Mouse (Mus musculus): ENCODE measurements around the gene Vav1. TPM values are rescaled to one million over a fixed set of nuclear protein-coding genes. Genes with fewer than 3 reads are reported as not detected.
A peak's percentile ranks its signal among the peaks of the same experiment; 100 is the strongest.

Gene Vav1
- polyA plus RNA-seq, 1 experiment: 0.79 TPM

DNA sequence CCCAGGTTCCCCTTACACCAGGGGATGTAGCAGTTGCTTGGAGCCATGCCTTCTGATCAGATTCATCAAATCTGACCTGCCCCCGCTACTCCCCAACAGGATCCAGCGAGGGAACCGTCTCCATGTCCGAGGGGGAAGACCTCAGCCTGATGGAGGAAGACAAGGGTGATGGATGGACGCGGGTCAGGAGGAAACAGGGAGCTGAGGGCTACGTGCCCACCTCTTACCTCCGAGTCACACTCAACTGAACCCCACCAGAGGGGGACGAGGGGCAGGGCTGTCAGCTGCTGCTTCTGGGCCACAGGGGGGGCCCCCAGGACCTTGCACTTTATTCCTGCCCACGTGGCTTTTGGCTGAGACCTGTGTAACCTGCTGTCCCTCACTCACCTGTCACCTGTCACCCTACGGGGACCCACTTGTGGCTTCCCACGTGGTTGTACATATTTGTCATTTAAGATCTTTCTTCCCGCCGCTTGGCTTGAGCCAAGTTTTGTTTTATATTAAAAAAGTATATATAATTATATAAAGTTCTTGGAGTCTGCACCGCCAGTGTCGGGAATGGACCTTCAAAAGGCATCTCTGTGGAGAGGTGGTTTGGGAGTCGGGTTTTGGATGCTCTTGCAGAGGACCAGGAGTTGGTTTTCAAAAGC lies 15.9 kb upstream of the Vav1 start:
- H3K27ac ChIP-seq (ENCODE audit: insufficient read depth, low read length): no peak overlapping the region
- no peak overlapping the region for H3K4me3 ChIP-seq (ENCODE audit: insufficient read depth, low read length)
- no peaks in the 10 kb centered on the region for H3K4me1 ChIP-seq (ENCODE audit: control insufficient read depth, insufficient read depth, low read length)
- TF ChIP-seq CTCF (IDR thresholded peaks at IDR 0.05; ENCODE audit: borderline replicate concordance, insufficient read depth, low read length): no peak
- TF ChIP-seq POLR2A (IDR thresholded peaks at IDR 0.05; ENCODE audit: low read depth, low read length): no peak

DNA sequence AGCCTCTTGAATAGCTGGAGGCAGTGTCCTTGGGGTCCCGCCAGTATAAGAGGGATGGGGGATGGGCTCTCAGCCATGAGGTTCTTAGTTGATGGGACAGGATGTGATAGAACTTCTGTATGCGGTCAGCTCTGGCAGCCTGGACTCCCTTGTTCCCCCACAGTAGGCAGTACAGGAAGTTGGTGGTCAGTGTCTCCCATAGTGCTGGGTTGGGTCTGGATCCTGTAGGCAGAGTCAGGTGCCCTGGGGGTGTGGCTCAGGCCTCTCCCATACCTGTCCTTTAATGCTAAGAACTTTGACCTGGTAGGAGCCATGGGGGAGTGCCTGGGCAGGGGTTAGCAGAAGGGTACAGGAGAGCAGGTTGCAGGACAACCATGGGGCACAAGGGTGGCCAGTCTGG lies 14.7 kb upstream of the Vav1 start:
- TF ChIP-seq POLR2A (IDR thresholded peaks at IDR 0.05; ENCODE audit: low read depth, low read length): no peak
- no peak for TF ChIP-seq CTCF (IDR thresholded peaks at IDR 0.05; ENCODE audit: borderline replicate concordance, insufficient read depth, low read length)
- H3K4me1 ChIP-seq (ENCODE audit: control insufficient read depth, insufficient read depth, low read length): no peaks in the 10 kb centered on the region
- no peak overlapping the region for H3K4me3 ChIP-seq (ENCODE audit: insufficient read depth, low read length)
- H3K27ac ChIP-seq (ENCODE audit: insufficient read depth, low read length): no peak overlapping the region

DNA sequence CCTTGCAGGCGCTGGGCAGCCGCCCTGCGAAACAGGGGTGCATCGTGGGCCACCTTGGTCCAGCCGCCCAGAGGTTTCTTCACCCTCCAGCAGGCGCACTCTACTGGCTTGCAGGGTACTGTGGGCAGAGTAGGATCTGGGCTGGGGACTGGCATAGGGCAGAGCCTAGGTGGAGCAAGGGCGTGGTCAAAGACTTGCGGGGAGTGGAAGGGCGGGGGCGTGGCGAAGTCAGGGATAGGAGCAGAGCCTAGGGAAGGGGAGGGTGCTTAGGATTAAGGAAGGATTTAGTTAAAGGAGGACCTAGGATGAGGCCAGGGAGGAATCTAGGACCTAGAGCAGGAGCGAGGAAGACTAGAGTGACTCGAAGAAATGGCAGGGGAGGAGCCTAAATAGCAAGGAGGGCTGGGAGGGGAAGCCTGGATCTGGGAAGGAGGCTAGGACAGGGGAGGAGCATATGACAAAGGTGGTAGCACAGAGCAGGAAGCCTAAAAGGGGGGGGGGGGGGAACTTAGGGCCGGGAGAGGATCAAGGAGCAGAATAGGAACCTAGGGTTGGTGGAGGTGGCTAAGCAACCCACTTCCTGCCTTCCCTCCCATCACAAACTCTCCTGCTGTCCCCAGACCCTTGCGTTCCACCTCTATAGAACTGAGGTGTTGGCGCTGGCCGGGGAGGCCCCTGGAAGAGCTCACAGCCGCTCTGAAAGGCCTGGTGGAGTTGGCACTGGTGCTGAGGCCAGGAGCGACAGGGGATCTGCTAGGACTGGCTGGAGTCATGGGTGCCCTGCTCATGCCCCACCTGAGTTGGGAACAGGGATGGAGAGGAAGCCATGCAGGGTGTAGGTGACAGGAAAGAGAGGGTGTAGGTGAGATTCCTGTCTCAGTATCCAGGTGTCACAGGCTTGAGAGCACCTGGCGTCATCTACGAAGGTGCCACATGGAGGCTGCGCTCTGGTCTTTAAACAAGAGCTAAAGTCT lies 13.6 kb upstream of the Vav1 start:
- no peak for TF ChIP-seq POLR2A (IDR thresholded peaks at IDR 0.05; ENCODE audit: low read depth, low read length)
- TF ChIP-seq CTCF (IDR thresholded peaks at IDR 0.05; ENCODE audit: borderline replicate concordance, insufficient read depth, low read length): no peak
- H3K4me3 ChIP-seq (ENCODE audit: insufficient read depth, low read length): no peak overlapping the region
- no peak overlapping the region for H3K27ac ChIP-seq (ENCODE audit: insufficient read depth, low read length)
- H3K4me1 ChIP-seq (ENCODE audit: control insufficient read depth, insufficient read depth, low read length): no peaks in the 10 kb centered on the region

GRCm38 (mm10) chr17:57267556-57268126 lies 11.3 kb upstream of the Vav1 start:
- TF ChIP-seq CTCF (IDR thresholded peaks at IDR 0.05; ENCODE audit: borderline replicate concordance, insufficient read depth, low read length) (no peak), POLR2A (IDR thresholded peaks at IDR 0.05; ENCODE audit: low read depth, low read length) (no peak)
- Histone ChIP-seq H3K4me1 (ENCODE audit: control insufficient read depth, insufficient read depth, low read length) (no peaks in the 10 kb centered on the region), H3K27ac (ENCODE audit: insufficient read depth, low read length) (no peak overlapping the region), H3K4me3 (ENCODE audit: insufficient read depth, low read length) (no peak overlapping the region)

DNA sequence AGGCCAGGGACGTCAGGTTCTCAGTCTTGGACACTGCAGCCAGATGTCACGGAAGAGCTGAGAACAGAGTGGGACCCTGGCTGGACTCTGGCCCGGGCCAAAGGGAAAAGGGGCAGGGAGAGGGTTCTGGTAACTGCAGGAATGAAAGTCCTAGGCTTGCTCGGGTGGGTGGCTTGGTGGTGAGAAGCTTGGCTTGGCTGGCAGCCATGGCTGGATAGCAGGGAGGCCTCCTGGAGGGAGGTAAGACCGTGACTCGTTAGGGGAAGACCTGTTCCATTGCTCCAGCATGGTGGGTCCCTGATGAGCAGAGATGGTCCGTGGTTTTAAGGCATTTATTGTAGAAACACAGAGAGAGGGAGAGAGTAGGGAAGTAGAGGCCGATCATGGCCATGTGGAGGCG lies 7.6 kb upstream of the Vav1 start:
- TF ChIP-seq POLR2A (IDR thresholded peaks at IDR 0.05; ENCODE audit: low read depth, low read length): no peak
- no peak for TF ChIP-seq CTCF (IDR thresholded peaks at IDR 0.05; ENCODE audit: borderline replicate concordance, insufficient read depth, low read length)
- Histone ChIP-seq H3K4me1 (ENCODE audit: control insufficient read depth, insufficient read depth, low read length) (no peaks in the 10 kb centered on the region; the same call in 1 of the 2 replicates), H3K4me3 (ENCODE audit: insufficient read depth, low read length) (no peak overlapping the region), H3K27ac (ENCODE audit: insufficient read depth, low read length) (no peak overlapping the region)

DNA sequence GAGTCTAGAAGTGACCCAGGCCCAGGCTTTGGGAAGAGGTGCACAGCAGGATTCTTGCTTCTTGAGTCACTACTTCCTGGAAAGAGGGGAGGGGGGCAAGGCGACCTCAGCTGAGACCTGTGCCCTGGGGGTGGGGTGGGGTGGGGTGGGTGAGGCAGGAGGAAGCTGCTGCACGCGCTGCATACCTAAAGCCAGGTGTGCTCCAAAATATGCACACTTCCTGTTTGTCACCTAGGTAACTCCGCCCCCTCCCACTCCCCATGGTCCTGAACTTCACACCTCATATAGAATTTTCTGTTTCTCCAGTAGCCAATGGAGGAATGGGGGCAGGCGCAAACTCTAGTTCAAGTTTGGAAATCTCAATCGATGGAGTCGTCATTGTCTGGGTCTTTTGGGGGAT lies 5.1 kb upstream of the Vav1 start:
- no peak overlapping the region for H3K4me3 ChIP-seq (ENCODE audit: insufficient read depth, low read length)
- H3K27ac ChIP-seq (ENCODE audit: insufficient read depth, low read length): no peak overlapping the region
- TF ChIP-seq POLR2A (IDR thresholded peaks at IDR 0.05; ENCODE audit: low read depth, low read length): no peak
- no peak for TF ChIP-seq CTCF (IDR thresholded peaks at IDR 0.05; ENCODE audit: borderline replicate concordance, insufficient read depth, low read length)
- H3K4me1 ChIP-seq (ENCODE audit: control insufficient read depth, insufficient read depth, low read length): no peaks in the 10 kb centered on the region; the same call in 1 of the 2 replicates

DNA sequence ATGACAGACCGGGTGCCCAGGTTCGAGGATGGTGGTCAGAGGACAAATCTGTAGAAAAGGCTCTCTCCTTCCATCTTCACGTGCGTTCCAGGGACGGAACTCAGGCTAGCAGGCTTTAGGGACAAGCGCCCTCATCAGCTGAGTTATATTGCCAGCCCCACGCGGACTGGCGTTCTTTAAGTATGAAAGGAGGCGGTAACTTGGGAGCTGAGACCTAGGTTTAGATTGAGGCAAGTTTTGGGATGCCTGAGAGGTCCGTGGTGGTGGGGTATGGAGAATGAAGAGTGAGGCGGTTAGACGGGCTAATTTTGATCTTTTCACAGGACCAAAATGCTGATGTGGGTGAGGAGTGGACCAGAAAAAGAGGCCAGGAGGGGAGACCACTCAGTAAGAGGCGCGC lies 4.2 kb upstream of the Vav1 start:
- Histone ChIP-seq H3K27ac (ENCODE audit: insufficient read depth, low read length) (peak overlapping the region; percentile 32; the same call in 1 of the 2 replicates), H3K4me1 (ENCODE audit: control insufficient read depth, insufficient read depth, low read length) (no peaks in the 10 kb centered on the region; the same call in 1 of the 2 replicates)

DNA sequence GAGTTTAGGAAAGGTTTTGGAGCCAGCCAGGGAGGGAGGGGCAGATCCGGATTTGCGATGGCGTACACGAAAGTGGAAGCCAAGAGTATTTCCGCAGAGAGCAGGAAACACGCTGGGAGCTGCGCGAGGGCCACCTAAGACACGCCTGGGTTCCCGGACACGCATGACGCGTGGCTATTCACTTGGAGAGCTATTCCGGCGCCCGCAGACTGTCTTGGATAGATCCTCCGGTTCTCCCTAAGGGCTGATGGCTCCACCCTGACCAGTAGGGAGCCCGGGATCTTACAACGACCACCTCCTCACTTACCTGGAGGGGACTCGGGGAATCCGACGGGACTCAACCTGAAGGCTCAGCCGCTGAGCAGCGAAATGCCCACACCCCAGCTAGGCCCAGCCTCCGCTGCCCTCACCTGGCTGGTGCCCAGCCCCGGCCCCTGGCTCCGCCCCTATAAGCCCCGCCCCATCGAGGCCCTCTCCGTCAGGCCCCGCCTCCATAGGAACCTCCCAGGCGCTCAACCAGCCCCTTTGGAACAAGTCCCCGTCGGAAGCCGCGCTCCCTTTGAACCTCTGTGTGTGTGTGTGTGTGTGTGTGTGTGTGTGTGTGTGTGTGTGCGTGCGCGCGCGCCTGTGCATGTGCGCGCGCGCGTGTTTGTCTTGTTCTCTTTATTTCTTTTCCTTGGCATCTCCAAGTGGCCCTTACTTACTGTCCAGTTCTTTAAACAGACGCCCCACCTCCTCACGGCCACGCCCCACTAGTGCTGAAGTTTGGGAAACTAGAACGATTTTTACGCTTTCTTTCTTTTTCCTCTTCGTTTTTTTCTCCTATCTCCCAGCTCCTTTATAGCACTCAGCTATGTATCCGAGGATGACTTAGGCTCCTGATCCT lies 3.5 kb upstream of the Vav1 start:
- TF ChIP-seq CTCF (IDR thresholded peaks at IDR 0.05; ENCODE audit: borderline replicate concordance, insufficient read depth, low read length) (no peak), POLR2A (IDR thresholded peaks at IDR 0.05; ENCODE audit: low read depth, low read length) (peak; percentile 62)
- Histone ChIP-seq H3K4me1 (ENCODE audit: control insufficient read depth, insufficient read depth, low read length) (no peaks in the 10 kb centered on the region; the same call in 1 of the 2 replicates), H3K27ac (ENCODE audit: insufficient read depth, low read length) (peak overlapping the region; percentile 32; the same call in 1 of the 2 replicates), H3K4me3 (ENCODE audit: insufficient read depth, low read length) (peak overlapping the region; percentile 70)

More for the DNA sequence above, 4.2 kb upstream of the Vav1 start:
- H3K4me3 ChIP-seq (ENCODE audit: insufficient read depth, low read length): peak overlapping the region; percentile 70
- TF ChIP-seq CTCF (IDR thresholded peaks at IDR 0.05; ENCODE audit: borderline replicate concordance, insufficient read depth, low read length): no peak
- TF ChIP-seq POLR2A (IDR thresholded peaks at IDR 0.05; ENCODE audit: low read depth, low read length): no peak

DNA sequence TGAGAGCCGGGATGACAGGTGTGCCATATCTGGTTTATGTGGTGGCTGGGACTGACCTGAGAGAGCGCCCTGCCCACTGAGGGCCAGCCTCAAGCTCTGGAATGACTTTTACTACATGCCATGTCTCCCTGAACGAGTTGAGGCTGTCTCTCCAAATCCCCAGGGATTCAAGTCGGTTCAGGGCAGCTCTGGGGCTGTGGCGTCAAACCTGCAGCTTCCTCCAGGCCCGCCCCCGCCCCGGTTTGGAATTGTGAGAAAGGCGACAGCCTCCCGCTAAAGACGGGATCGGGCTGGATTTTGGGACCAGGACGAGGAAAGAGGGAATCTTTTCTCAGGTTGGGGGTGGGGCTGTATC lies 2.9 kb upstream of the Vav1 start:
- H3K4me3 ChIP-seq (ENCODE audit: insufficient read depth, low read length): peak overlapping the region; percentile 70
- H3K27ac ChIP-seq (ENCODE audit: insufficient read depth, low read length): 0 out of 2 replicates have a peak overlapping the region, but pooled peaks have one; percentile 18
- H3K4me1 ChIP-seq (ENCODE audit: control insufficient read depth, insufficient read depth, low read length): no peaks in the 10 kb centered on the region; the same call in 1 of the 2 replicates
- TF ChIP-seq POLR2A (IDR thresholded peaks at IDR 0.05; ENCODE audit: low read depth, low read length) (no peak), CTCF (IDR thresholded peaks at IDR 0.05; ENCODE audit: borderline replicate concordance, insufficient read depth, low read length) (no peak)

All from embryonic fibroblast, embryonic 13.5 days (primary cell).